Mouse (Mus musculus) cerebellum, adult 2 months (tissue): Measurements from ENCODE around the gene Zfp235. TPM values are rescaled to one million over a fixed set of nuclear protein-coding genes. Genes with fewer than 3 reads are reported as not detected.

ENCODE experiments used
- DNase-seq, 2 experiments: peaks; one replicate each; pipeline ENCODE4 v3.0.0; 2021
- H3K27ac ChIP-seq: fragments of 200-500 bp; 2 replicates; pipeline ENCODE4 v1.5.1; 2012; ENCODE audit warnings: low read length, control low read depth, inconsistent platforms; ENCODE audit not compliant: insufficient read depth
- H3K27me3 ChIP-seq: fragments of 200-500 bp; 2 replicates; pipeline ENCODE4 v1.6.1; 2012; ENCODE audit warnings: inconsistent platforms, mild to moderate bottlenecking, low read length, moderate library complexity; ENCODE audit not compliant: control insufficient read depth, insufficient read depth
- H3K4me1 ChIP-seq: fragments of 200-500 bp; 2 replicates; pipeline ENCODE4 v1.6.1; 2011; ENCODE audit warnings: low read length; ENCODE audit not compliant: control insufficient read depth, insufficient read depth
- H3K4me3 ChIP-seq: fragments of 200-500 bp; replicated peaks from 2 replicates; pipeline ENCODE3; 2011; ENCODE audit warnings: mild to moderate bottlenecking, low read depth, low read length, control low read depth; ENCODE audit not compliant: insufficient read depth
- CTCF ChIP-seq: fragments of 200-500 bp; IDR thresholded peaks from 2 replicates; pipeline ENCODE4 v1.5.1; 2011; ENCODE audit warnings: low read depth, mild to moderate bottlenecking, control low read depth, low read length, moderate library complexity, borderline replicate concordance; ENCODE audit not compliant: insufficient read depth
- POLR2A ChIP-seq: fragments of 200-500 bp; IDR thresholded peaks from 2 replicates; pipeline ENCODE4 v1.6.1; 2011; ENCODE audit warnings: low read length, control low read depth, borderline replicate concordance; ENCODE audit not compliant: insufficient read depth
- whole genome bisulfite sequencing: fragments of 180-500 bp; shearing (Covaris S2); methylation state at CpG from one replicate; pipeline ENCODE4 v1.1.7; 2018; 5-methylcytosine and 5-hydroxymethylcytosine counted together
- polyA plus RNA-seq: library from polyadenylated mRNA; depleted of rRNA; stranded (reverse); fragments of >200 nt; gene quantifications from 2 replicates; pipeline ENCODE4 v1.2.3, GENCODE M21; 2012; rRNA removed

Gene Zfp235
- polyA plus RNA-seq: 20.2 and 21.4 TPM in 2 replicates

DNA sequence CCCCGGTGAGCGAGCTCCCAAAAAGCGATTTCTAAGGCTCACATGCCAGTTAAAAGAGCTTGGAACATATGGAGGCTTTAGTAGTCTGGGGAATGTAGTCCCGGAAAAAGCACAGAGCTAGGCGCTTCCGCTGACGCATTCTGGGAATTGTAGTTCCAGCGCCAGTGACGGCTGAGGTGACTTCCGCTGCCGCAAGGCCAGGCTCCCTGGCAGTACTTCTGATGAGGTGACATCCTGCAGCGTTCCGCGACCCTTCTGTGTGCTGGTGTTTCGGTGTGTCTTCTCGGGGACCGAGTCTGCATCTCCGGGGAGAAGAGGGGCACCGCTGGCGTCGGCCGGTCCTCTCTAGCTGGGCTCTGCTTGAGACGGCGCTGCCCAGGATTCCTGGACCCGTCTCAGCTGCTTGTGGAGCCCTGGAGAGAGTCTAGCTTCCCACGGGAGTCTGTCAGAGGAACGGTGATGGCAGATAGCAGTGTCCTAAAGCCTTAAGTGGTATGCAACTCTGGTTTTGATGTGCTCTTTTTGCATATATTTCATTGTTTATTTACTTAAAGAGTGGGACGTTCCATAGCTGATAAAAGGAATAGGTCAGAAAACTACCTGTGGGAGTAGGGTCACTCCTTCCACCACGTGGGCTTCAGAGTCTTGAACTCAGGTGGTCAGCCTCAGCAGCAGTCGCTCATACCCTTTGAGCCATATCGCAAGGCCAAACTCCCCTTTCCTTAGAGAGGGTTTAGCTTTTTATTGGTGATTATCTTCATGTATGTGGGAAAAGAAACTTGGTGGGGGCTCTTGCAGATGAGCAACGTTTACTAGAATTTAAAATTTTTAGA lies at the start of gene Zfp235:
Gene Zfp235 (plus strand): TSS at position 174 of the 833 bp plus-strand sequence.
- DNase-seq: peak; percentile 89 to 92
- WGBS: 3% methylated on average over 32 of the region's 32 CpGs
- peak within 1 kb of the TSS; percentile 92 for H3K4me3 ChIP-seq
- H3K27me3 ChIP-seq: no peaks in the 10 kb centered on the region
- H3K27ac ChIP-seq: peak within 1 kb of the TSS; percentile 59
- no peak for TF ChIP-seq CTCF
- peak; percentile 92 for TF ChIP-seq POLR2A
- peaks cover 3% of the 10 kb centered on the region; the same call in 1 of the 2 replicates for H3K4me1 ChIP-seq

DNA sequence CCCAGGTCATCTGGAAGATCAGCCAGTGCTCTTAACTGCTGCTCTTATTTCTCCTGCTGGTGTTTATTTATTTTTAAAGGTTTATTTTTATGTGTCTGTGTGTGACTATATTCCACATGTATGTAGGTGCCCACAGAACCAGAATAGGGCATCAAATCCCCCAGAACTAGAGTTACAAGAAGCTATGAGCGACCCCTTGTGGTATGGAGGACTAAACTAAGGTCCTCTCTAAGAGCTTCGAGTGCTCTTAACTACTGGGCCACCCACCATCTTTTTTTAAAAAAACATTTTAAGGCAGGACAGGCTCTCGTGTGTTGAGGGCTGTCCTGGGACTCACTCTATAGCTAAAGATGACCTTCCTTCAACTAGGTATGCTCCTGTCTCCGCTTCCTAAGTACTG lies 47.1 kb upstream of the Zfp235 start:
- Histone ChIP-seq H3K4me3 (no peak overlapping the region), H3K4me1 (peaks cover 6% of the 10 kb centered on the region; the same call in 1 of the 2 replicates), H3K27me3 (no peaks in the 10 kb centered on the region), H3K27ac (no peak overlapping the region)
- 98% methylated on average over 4 of the region's 4 CpGs for WGBS
- TF ChIP-seq CTCF (no peak), POLR2A (no peak)
- DNase-seq: no peak

DNA sequence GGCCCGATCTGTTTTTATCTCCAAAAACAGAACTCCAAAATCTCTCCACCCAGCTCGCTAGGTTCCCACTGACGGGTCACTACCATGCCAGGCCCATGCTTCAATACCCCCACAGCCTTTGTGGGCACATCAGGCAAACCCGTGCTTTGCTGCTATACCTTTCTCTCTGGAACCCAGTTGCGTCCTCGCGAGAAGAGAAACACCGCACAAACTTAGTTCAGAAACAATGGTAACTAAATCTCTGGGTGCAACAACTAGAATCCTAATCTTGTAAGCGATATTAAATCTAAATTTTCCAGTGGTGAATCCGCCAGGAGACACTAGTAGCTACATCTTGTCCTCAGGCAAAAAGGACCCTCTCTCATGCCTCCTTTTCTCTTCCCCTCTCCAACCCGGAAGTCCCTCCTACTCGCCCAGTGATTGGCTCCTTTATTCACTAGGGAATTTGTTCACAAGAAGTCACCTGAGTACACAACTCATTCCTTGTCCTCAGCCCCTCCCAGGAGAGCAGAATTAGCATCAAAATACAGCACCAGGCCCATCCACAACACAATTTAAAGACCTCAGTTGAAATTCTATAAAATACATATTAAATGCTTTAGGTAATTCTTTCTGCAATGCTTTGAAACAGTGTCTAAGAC lies 46.4 kb upstream of the Zfp235 start:
- Histone ChIP-seq H3K27ac (no peak overlapping the region), H3K4me1 (peaks cover 4% of the 10 kb centered on the region; the same call in 1 of the 2 replicates), H3K4me3 (no peak overlapping the region), H3K27me3 (no peaks in the 10 kb centered on the region)
- WGBS: 97% methylated on average over 12 of the region's 12 CpGs
- DNase-seq: no peak
- TF ChIP-seq POLR2A: no peak
- TF ChIP-seq CTCF: no peak

DNA sequence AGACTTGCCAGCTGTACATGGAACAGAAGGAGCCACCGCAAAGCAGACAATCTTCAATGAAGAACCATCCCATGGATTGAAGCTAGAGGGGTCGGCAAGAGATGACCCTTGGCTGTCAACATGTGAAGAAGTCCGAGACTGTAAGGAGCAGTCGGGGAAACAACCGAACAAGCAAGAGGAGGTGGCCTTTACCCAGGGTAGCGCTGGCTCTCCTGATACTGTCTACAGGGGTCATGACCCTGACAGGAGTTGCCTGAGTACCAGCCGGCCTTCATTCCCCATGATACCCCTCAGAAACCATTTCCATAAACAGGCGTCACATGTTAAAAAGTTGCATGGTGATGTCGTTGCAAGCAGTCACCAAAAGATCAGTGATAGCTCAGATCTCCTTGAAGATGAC lies 29.6 kb upstream of the Zfp235 start:
- TF ChIP-seq POLR2A (no peak), CTCF (no peak)
- WGBS: 96% methylated on average over 9 of the region's 9 CpGs

DNA sequence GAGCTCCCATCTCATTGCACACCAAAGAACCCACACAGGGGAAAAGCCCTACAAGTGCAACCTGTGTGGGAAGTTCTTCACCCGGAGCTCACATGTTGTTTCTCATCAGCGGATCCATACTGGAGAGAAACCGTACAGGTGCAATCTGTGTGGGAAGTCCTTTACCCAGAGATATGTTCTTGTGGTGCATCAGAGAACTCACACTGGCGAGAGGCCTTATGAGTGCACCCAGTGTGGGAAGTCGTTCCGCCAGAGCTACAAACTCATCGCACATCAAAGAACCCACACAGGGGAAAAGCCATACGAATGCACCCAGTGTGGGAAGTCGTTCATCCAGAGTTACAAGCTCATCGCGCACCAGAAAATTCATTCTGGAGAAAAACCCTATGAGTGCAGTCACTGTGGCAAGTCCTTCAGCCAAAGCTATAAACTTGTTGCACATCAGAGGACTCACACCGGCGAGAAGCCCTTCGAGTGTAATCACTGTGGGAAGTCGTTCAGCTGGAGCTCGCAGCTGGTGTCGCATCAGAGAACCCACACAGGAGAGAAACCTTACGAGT lies 28.7 kb upstream of the Zfp235 start:
- H3K27ac ChIP-seq: no peak overlapping the region
- H3K4me3 ChIP-seq: no peak overlapping the region
- no peak for DNase-seq
- 95% methylated on average over 18 of the region's 18 CpGs for WGBS
- no peak for TF ChIP-seq CTCF
- no peak for TF ChIP-seq POLR2A
- H3K27me3 ChIP-seq: 0 out of 2 replicates have a peak, but pooled peaks cover 1% of the 10 kb centered on the region
- no peaks in the 10 kb centered on the region for H3K4me1 ChIP-seq

More for the DNA sequence above, 29.6 kb upstream of the Zfp235 start:
- Histone ChIP-seq H3K27me3 (0 out of 2 replicates have a peak, but pooled peaks cover 1% of the 10 kb centered on the region), H3K27ac (no peak overlapping the region), H3K4me3 (no peak overlapping the region), H3K4me1 (no peaks in the 10 kb centered on the region)
- DNase-seq: no peak

DNA sequence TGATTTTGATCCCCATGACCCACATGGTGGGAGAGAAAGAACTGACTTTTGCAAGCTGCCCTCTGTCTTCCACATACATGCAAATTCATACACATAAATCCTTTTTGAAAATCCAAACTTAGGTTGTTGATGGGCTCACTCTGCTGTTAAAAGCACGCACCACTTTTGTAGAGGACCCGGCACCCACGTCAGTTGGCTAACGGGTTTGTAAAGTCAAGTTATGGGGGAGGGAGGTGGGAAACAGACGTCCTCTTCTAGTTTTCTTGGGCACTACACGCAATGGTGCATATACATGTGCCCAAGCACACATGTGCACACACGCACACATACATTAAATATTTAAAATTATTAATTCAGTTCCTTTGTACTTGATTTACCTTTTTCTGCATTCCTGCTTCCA lies 23.1 kb upstream of the Zfp235 start:
- Histone ChIP-seq H3K27me3 (no peaks in the 10 kb centered on the region), H3K4me3 (no peak overlapping the region), H3K4me1 (no peaks in the 10 kb centered on the region), H3K27ac (no peak overlapping the region)
- TF ChIP-seq POLR2A (no peak), CTCF (no peak)
- WGBS: 96% methylated on average over 7 of the region's 7 CpGs
- DNase-seq: no peak

DNA sequence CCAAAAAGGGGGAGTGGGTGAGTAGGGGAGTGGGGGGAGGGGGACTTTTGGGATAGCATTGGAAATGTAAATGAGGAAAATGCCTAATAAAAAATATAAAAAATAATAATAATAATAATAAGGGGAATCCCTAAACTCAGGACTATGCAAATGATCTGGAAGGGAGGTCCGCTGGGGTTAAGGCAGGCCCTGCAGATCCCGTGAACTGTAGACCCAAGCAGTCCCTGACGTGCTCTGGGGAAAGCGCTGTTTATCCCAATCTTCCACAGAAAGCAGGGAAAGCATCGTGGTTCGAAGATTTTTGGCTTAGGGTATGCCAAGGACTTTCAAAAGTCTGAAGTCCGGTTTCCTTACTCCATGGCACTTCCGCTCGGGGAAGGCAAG lies 22.2 kb upstream of the Zfp235 start:
- under 1% methylated on average over 9 of the region's 9 CpGs for WGBS
- TF ChIP-seq POLR2A (no peak), CTCF (no peak)
- Histone ChIP-seq H3K4me1 (no peaks in the 10 kb centered on the region), H3K27ac (no peak overlapping the region), H3K27me3 (no peaks in the 10 kb centered on the region), H3K4me3 (peak overlapping the region; percentile 94)
- DNase-seq: no peak
